Mouse (Mus musculus): Measurements from ENCODE around the gene Htra3. TPM values are rescaled to one million over a fixed set of nuclear protein-coding genes. Genes with fewer than 3 reads are reported as not detected.
A peak's percentile ranks its signal among the peaks of the same experiment; 100 is the strongest.

Htra3 gene
- polyA plus RNA-seq, 1 experiment from 2014 or later = 2.3 TPM

GRCm38 (mm10) chr5:35636016-35636415, 43.6 kb downstream of the Htra3 start:
- H3K27ac ChIP-seq (ENCODE audit: low read depth) = no peak overlapping the region
- DNase-seq (no peak), ATAC-seq (no peak)
- 63% methylated on average over 2 of the region's 2 CpGs for WGBS (ENCODE audit: insufficient replicate concordance)
- no peak overlapping the region for H3K4me2 ChIP-seq (ENCODE audit: low read depth, low read length)
- no peak overlapping the region for H3K9ac ChIP-seq (replicated peaks)
- H3K9me3 ChIP-seq (ENCODE audit: low read length) = no peaks in the 10 kb centered on the region
- TF ChIP-seq CTCF (IDR thresholded peaks at IDR 0.05; ENCODE audit: low read depth) (no peak), EP300 (IDR thresholded peaks at IDR 0.05; ENCODE audit: low read depth) (no peak)
- no peaks in the 10 kb centered on the region for H3K27me3 ChIP-seq (ENCODE audit: insufficient read depth, low read length)
- H3K36me3 ChIP-seq (replicated peaks; ENCODE audit: insufficient read depth, low read length) = no peaks in the 10 kb centered on the region
- no peak overlapping the region for H3K4me3 ChIP-seq (ENCODE audit: low read depth, low read length)
- no peaks in the 10 kb centered on the region for H3K4me1 ChIP-seq (ENCODE audit: insufficient read depth)

GRCm38 (mm10) chr5:35632841-35633240, 46.7 kb downstream of the Htra3 start:
- ATAC-seq = no peak
- 87% methylated on average over 6 of the region's 6 CpGs for WGBS (ENCODE audit: insufficient replicate concordance)
- H3K4me1 ChIP-seq (ENCODE audit: insufficient read depth) = no peaks in the 10 kb centered on the region
- H3K4me2 ChIP-seq (ENCODE audit: low read depth, low read length) = no peak overlapping the region
- H3K9me3 ChIP-seq (ENCODE audit: low read length) = no peaks in the 10 kb centered on the region
- no peak for TF ChIP-seq CTCF (IDR thresholded peaks at IDR 0.05; ENCODE audit: low read depth)
- no peak for TF ChIP-seq EP300 (IDR thresholded peaks at IDR 0.05; ENCODE audit: low read depth)
- H3K36me3 ChIP-seq (replicated peaks; ENCODE audit: insufficient read depth, low read length) = no peaks in the 10 kb centered on the region
- DNase-seq = no peak
- H3K27ac ChIP-seq (ENCODE audit: low read depth) = no peak overlapping the region
- no peaks in the 10 kb centered on the region for H3K27me3 ChIP-seq (ENCODE audit: insufficient read depth, low read length)
- no peak overlapping the region for H3K9ac ChIP-seq (replicated peaks)
- H3K4me3 ChIP-seq (ENCODE audit: low read depth, low read length) = no peak overlapping the region

GRCm38 (mm10) chr5:35631755-35632154, 47.8 kb downstream of the Htra3 start:
- ATAC-seq (no peak), DNase-seq (no peak)
- no peaks in the 10 kb centered on the region for H3K4me1 ChIP-seq (ENCODE audit: insufficient read depth)
- no peaks in the 10 kb centered on the region for H3K36me3 ChIP-seq (replicated peaks; ENCODE audit: insufficient read depth, low read length)
- H3K27me3 ChIP-seq (ENCODE audit: insufficient read depth, low read length) = no peaks in the 10 kb centered on the region
- H3K9ac ChIP-seq (replicated peaks) = no peak overlapping the region
- H3K9me3 ChIP-seq (ENCODE audit: low read length) = no peaks in the 10 kb centered on the region
- no peak overlapping the region for H3K4me3 ChIP-seq (ENCODE audit: low read depth, low read length)
- H3K4me2 ChIP-seq (ENCODE audit: low read depth, low read length) = no peak overlapping the region
- no peak overlapping the region for H3K27ac ChIP-seq (ENCODE audit: low read depth)
- TF ChIP-seq CTCF (IDR thresholded peaks at IDR 0.05; ENCODE audit: low read depth) = no peak
- no peak for TF ChIP-seq EP300 (IDR thresholded peaks at IDR 0.05; ENCODE audit: low read depth)
- 57% methylated on average over 5 of the region's 5 CpGs for WGBS (ENCODE audit: insufficient replicate concordance)

- H3K9me3 ChIP-seq (ENCODE audit: low read length) = no peaks in the 10 kb centered on the region
- H3K4me1 ChIP-seq (ENCODE audit: insufficient read depth) = no peaks in the 10 kb centered on the region
- DNase-seq = no peak
- H3K9ac ChIP-seq (replicated peaks) = no peak overlapping the region
- H3K27ac ChIP-seq (ENCODE audit: low read depth) = no peak overlapping the region
- no peak overlapping the region for H3K4me3 ChIP-seq (ENCODE audit: low read depth, low read length)
- no peaks in the 10 kb centered on the region for H3K36me3 ChIP-seq (replicated peaks; ENCODE audit: insufficient read depth, low read length)
- H3K27me3 ChIP-seq (ENCODE audit: insufficient read depth, low read length) = no peaks in the 10 kb centered on the region
- H3K4me2 ChIP-seq (ENCODE audit: low read depth, low read length) = no peak overlapping the region
- ATAC-seq = no peak
- no peak for TF ChIP-seq CTCF (IDR thresholded peaks at IDR 0.05; ENCODE audit: low read depth)
- TF ChIP-seq EP300 (IDR thresholded peaks at IDR 0.05; ENCODE audit: low read depth) = no peak
- 45% methylated on average over 3 of the region's 3 CpGs for WGBS (ENCODE audit: insufficient replicate concordance)
These were observed 48.4 kb downstream of the Htra3 start for GRCm38 (mm10) chr5:35631224-35631623.

GRCm38 (mm10) chr5:35630706-35631105, 48.9 kb downstream of the Htra3 start:
- H3K9me3 ChIP-seq (ENCODE audit: low read length) = no peaks in the 10 kb centered on the region
- TF ChIP-seq CTCF (IDR thresholded peaks at IDR 0.05; ENCODE audit: low read depth) = no peak
- no peak for TF ChIP-seq EP300 (IDR thresholded peaks at IDR 0.05; ENCODE audit: low read depth)
- ATAC-seq = no peak
- no peak for DNase-seq
- no peaks in the 10 kb centered on the region for H3K27me3 ChIP-seq (ENCODE audit: insufficient read depth, low read length)
- 80% methylated on average over 1 of the region's 1 CpGs for WGBS (ENCODE audit: insufficient replicate concordance)
- H3K27ac ChIP-seq (ENCODE audit: low read depth) = no peak overlapping the region
- no peaks in the 10 kb centered on the region for H3K4me1 ChIP-seq (ENCODE audit: insufficient read depth)
- no peak overlapping the region for H3K4me3 ChIP-seq (ENCODE audit: low read depth, low read length)
- no peaks in the 10 kb centered on the region for H3K36me3 ChIP-seq (replicated peaks; ENCODE audit: insufficient read depth, low read length)
- H3K9ac ChIP-seq (replicated peaks) = no peak overlapping the region
- no peak overlapping the region for H3K4me2 ChIP-seq (ENCODE audit: low read depth, low read length)

- no peak overlapping the region for H3K27ac ChIP-seq (ENCODE audit: low read depth)
- no peaks in the 10 kb centered on the region for H3K9me3 ChIP-seq (ENCODE audit: low read length)
- H3K4me1 ChIP-seq (ENCODE audit: insufficient read depth) = no peaks in the 10 kb centered on the region
- H3K4me2 ChIP-seq (ENCODE audit: low read depth, low read length) = no peak overlapping the region
- no peak overlapping the region for H3K9ac ChIP-seq (replicated peaks)
- no peak for DNase-seq
- H3K36me3 ChIP-seq (replicated peaks; ENCODE audit: insufficient read depth, low read length) = no peaks in the 10 kb centered on the region
- TF ChIP-seq CTCF (IDR thresholded peaks at IDR 0.05; ENCODE audit: low read depth) = peak; percentile 38
- no peak for TF ChIP-seq EP300 (IDR thresholded peaks at IDR 0.05; ENCODE audit: low read depth)
- ATAC-seq = no peak
- H3K27me3 ChIP-seq (ENCODE audit: insufficient read depth, low read length) = no peaks in the 10 kb centered on the region
- H3K4me3 ChIP-seq (ENCODE audit: low read depth, low read length) = no peak overlapping the region
These were observed 50.2 kb downstream of the Htra3 start for GRCm38 (mm10) chr5:35629333-35629732.

GRCm38 (mm10) chr5:35628685-35629084, 50.9 kb downstream of the Htra3 start:
- H3K4me1 ChIP-seq (ENCODE audit: insufficient read depth) = no peaks in the 10 kb centered on the region
- H3K27me3 ChIP-seq (ENCODE audit: insufficient read depth, low read length) = no peaks in the 10 kb centered on the region
- H3K4me3 ChIP-seq (ENCODE audit: low read depth, low read length) = no peak overlapping the region
- no peak for DNase-seq
- no peak overlapping the region for H3K4me2 ChIP-seq (ENCODE audit: low read depth, low read length)
- TF ChIP-seq EP300 (IDR thresholded peaks at IDR 0.05; ENCODE audit: low read depth) (no peak), CTCF (IDR thresholded peaks at IDR 0.05; ENCODE audit: low read depth) (no peak)
- H3K27ac ChIP-seq (ENCODE audit: low read depth) = no peak overlapping the region
- no peak for ATAC-seq
- WGBS (ENCODE audit: insufficient replicate concordance) = 52% methylated on average over 1 of the region's 1 CpGs
- H3K9ac ChIP-seq (replicated peaks) = no peak overlapping the region
- no peaks in the 10 kb centered on the region for H3K36me3 ChIP-seq (replicated peaks; ENCODE audit: insufficient read depth, low read length)
- H3K9me3 ChIP-seq (ENCODE audit: low read length) = no peaks in the 10 kb centered on the region

Data from liver, postnatal 0 days (tissue).